Mouse (Mus musculus) G1E-ER4 (cell line): ENCODE data around the gene Psen1. TPM values are rescaled to one million over a fixed set of nuclear protein-coding genes. Genes with fewer than 3 reads are reported as not detected.

Source experiments
- GATA1 ChIP-seq: IDR thresholded peaks from one replicate; pipeline ENCODE4 v1.8.0; 2012; ENCODE audit warnings: low read length, inconsistent platforms
- polyA plus RNA-seq: library from polyadenylated mRNA; stranded (reverse); fragments of >175 nt; gene quantifications from 2 replicates; pipeline ENCODE4 v1.2.3, GENCODE M21; 2012

The Psen1 gene
- polyA plus RNA-seq, 1 experiment: 23.5 TPM

DNA sequence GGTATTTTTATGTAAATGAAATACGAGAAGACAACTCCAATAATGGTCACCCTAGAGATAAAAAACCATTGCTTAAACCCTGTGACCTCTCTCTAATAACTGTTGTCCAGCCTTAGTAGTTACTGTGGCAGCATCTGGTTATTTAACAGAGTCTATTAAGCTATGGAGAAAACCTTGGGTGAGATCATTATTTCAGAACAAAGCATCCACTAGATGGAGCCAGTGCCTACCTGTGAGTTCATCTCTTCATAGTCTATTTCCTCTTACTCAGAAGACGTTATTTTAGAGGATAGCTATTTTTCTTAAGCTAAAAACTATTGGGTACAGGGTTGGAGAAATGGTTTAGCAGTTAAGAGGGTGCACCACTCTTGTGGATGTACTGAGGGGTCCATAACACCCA lies 25.8 kb downstream of the Psen1 start:
- TF ChIP-seq GATA1: no peak

DNA sequence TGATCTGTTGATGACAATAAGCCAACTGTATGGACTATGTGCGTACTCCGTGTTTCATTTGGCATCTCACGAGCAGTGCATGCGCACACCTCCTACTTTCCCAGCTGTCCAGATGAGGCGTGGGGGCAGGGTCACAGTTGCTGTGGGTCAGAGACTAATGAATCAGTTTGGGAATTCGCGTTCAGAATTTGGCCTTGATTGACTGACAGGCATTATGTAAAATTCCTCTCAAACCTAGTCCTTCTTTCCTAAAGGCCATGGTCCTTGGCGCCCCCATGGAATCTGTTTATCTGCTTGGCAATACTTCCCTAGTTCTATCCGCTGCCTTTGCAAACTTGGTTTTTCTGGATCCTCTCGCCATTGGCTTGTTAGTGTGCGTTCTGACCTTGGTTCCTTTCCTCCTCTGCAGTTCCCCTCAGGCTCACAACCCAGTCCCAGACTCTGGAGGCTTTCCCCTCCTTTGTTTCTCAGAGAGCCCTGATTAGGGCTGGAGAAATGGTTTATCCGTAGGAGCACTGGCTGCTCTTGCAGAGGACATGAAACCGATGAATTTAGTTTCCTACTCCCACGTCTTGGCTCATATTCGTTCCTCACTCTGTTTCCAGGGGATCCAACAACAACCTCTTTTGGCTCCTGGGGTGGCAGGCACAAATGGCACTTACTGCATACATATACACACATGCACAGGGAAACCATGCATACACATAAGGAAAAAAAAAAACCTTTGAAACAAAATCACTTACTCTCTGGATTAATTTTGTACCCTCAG lies 28.6 kb downstream of the Psen1 start:
- TF ChIP-seq GATA1: no peak

DNA sequence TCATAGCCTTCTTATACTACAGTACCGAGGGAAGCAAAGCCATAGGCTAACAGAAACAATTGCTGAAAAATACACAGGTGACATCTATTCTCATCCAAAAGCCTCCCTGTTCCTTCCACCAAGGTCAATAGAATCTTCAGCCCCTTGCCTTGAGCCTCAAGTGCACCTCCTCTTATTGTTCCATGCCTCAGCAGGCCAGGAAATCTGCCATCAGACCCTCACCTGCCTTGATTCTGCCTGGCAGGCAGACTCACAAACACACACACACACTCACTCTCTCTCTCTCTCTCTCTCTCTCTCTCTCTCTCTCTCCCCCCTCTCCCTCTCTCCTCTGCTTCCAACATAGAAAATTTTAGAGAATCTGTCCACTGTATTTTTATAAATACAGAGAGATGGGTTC lies 31.5 kb downstream of the Psen1 start:
- TF ChIP-seq GATA1: no peak

DNA sequence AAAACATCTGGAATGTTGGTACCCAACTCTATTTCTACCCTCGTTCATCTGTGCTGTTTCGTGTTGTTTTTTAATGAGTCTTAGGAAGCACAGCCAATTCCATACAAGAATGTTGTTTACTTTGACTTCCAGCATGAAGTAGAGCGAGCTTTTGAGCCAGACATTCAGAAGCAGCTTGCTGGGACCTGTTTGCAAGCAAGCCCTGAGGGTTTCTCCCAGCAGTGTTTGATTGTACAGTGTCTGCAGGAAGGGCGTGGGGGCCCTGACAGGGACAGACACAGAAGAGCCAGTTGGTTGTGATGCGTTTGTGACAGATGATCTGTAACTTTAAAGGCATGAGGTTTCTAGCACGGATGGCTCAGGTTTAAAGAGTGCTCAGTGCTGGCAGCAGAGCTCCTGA lies 33.3 kb downstream of the Psen1 start:
- TF ChIP-seq GATA1: no peak

DNA sequence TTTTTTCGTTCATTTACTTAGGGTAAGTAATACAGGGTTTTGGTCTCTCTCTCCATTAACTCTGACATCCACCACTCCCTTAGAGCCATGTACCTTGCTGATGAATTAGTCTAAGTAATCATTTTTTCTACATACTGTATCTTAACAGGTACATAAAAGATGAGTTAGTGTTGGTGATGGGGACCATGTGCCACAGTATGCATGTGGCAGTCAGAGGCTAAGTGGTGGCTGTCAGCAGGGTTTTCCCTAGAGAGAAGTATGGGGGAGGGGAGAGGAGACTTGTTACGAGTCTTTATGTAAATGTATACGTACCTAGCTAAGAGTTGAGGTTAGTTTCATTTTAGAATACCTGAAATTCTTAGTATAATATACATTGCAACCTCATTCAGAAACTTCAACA lies 35.1 kb downstream of the Psen1 start:
- no peak for TF ChIP-seq GATA1

DNA sequence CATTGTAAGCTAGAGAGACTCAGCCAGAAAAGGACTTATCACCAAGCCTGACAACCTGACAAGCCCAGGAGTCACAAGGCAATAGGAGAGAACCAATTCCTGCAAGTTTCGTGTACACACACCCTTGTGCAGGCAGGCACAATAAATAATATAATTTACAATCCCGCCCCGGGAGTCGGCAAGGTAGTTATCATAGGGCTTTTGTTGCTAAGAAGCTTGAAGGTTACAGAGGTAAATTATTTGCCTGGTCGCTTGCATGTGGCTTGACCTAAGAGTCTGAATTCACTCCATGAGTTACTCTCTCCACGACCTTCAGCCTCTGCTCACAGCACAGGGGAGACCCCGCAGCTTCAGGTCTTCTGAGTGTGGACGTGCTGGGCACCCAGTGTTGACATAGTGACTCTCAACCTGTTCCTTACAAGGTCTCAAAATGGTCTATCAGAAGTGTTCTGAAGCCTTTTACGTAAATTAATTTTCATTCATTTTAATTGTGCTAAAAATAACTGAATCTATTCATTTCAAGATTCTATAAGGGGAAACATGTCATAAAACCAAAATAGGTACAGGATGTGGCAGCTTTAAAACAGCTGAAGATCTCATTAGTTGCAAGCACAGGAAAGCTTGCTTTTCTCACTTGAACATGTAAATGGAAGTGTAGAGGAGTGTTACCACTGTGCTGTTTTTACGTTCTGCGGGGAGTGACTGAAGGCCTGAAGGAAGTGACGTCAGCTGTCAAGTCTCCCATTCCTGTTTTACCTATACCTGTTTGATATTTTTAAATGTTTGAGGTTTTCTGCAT lies 38.8 kb downstream of the Psen1 start:
- TF ChIP-seq GATA1: no peak

DNA sequence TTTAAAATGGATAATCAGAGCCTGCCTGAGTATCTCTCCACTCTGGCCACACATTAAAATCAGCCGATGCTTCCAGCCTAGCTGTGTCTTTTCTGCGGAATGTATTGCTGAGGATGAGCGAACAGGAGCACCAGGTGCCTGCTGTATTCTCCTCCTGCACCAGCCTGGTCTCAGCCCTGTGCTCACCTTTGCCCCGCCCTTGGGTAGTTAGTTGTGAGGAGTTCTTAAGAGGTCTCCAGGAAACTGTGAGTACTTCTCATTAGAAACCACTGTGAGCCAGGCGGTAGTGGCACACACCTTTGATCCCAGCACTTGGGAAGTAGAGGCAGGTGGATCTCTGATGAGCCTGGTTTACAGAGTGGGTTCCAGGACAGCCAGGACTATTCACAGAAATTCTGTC lies 44.3 kb downstream of the Psen1 start:
- no peak for TF ChIP-seq GATA1

DNA sequence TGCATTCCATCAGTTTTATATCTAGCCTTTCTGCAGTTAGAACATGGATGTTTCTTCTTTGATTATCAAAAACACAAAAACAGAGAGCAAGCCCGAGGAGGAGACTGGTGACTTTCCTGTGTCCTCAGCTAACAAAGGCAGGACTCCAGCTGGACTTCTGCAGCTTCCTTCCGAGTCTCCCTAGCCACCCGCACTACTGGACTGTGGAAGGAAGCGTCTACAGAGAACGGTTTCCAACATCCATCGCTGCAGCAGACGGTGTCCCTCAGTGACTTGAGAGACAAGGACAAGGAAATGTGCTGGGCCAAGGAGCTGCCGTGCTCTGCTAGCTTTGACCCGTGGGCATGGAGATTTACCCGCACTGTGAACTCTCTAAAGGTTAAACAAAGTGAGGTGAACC lies 46.1 kb downstream of the Psen1 start:
- no peak for TF ChIP-seq GATA1

DNA sequence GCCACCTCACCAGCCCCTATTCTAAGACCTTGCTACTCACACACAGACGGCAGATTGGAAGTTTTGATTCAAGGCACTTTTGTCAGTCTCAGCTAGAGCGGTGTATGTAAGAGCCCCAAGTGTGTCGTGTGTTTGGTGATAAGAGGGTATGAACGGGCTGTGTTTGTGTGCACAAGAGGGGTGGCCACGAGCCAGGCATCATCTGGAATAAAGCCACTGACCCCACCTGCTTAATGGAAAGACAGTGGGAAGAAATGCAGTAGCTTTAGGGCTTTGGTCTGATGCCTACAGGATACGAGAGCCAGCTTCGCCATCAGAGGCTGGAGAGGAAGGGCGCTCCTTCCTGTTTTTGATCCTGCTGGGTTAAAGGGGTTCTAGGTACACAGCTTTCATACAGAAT lies 48.3 kb downstream of the Psen1 start:
- TF ChIP-seq GATA1: no peak

DNA sequence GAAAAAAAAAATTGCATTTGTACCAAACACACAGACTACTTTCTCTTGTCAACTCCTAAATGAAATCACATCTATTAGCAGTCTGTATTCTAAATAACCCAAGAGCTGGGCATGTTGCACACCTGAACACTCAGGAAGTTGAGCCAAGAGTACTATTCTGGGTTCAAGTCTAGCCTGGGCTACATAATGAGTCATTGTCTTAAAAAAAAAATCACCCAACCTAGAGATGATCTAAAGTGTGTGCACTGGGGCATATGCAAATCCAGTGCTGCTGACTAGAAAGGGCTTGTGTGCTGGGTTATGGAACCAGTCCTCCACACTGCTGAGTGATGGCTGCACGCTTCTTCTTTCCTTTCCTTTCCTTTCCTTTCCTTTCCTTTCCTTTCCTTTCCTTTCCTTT lies 50.7 kb downstream of the Psen1 start:
- TF ChIP-seq GATA1: no peak

DNA sequence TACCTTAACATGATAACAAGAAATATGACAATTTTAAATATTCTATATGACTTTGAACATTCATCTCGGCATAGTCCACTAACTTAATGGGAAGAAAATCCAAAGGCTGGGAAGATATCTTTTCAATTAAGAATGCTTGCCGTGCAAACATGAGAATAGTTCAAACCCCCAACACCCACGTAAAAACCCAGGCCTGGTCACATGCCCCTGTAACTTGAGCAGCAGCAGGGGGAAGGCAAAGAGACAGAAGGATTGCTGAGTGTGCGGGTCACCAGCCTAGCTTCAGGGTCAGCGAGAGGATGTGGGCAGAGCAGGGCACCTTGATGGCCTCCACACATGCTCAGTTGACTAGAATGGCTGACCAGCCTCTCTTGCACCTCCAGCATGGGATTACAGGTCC lies 53.8 kb downstream of the Psen1 start:
- TF ChIP-seq GATA1: no peak

DNA sequence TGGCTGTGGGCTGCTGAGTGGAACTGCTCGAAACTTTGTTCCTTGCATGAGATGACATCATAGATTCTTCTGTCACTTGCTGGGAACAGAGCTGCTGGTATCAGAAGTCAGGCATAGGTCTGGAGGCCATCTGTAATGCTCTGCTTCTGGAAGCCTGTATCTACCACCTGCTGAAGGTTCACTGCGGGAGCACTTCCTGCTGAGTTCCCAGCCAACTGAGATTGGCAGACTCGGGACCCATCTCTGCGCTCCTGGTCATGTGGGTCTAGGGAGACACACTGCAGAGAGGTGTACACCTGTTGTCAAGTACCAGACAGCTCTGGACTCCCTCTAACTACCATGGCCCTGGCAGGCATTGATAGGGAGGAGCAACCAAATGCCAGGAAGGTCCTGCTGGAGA lies 54.9 kb downstream of the Psen1 start:
- TF ChIP-seq GATA1: no peak

DNA sequence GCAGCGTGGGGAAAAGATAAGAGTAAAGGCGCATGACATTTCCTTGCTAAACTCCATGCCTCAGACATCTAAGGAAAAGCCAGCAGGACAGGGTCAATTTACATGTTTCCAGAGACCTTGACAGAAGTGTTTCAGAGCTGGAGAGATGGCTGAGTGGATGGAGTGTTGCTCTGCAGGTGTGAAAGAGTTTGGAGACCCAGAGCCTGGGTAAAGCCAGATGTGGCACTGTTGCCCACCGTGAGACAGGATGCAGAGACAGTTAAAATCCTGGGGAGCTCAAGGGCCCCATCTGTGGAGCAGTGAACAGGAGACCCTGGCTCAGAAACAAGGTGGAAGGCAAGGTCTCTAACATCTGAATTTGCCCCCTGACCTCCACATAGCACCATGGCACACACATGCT lies 55.8 kb downstream of the Psen1 start:
- no peak for TF ChIP-seq GATA1

DNA sequence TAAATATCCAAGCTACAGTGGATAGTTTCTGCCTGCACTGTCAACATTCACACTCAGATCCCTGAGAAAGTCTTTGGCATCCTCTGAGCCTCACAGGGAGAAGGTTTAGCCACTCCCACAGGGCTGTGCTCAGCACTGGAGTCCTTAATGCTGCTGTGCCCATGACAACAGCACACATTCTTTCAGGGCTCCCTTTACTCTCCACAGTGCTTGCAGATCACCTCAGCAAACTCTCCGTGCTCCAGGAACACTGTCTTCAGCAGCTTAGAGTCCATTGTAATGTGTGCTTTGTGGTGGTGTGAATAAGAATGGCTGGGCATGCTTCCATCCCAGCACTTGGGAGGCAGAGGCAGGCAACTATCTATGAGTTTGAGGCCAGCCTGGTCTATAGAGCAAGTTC lies 61.2 kb downstream of the Psen1 start:
- no peak for TF ChIP-seq GATA1

DNA sequence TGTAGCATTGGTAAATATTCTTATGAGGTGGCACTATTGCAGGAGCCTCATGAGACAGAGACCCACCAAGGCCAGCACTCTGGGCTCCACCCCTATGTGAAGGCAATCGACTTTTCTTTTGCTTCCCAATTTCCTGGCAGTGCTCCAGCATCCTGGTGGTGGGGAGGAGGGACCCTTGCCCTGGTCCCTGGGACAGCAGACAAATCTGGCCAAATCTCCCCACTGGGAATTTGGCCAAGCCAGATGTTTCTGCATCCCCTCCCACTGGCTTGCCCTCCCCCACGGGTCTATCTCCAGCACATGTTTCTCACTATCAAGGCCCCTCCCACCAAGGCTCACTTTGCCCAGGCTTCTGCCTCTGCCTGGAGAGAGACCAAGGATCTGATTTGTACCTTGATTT lies 64.5 kb downstream of the Psen1 start:
- TF ChIP-seq GATA1: no peak

DNA sequence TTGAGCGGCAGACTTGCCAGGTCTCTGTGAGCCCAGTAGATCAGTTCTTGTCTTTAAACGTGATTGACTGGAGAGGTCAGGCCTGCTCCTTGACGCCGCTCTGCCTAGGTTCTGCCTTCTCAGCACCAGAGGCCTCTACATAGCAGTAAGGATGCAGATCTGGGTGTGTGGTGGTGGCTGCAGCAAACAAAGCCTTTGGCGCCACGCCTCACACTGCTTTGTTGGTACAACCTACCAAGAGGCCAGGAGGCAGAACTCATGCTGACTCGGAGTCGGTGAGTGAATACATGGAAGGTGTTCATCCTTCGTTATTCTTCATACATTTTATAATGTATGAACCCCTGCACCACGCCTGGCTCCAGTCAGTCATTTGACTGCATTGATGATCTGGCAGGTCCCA lies 70.8 kb downstream of the Psen1 start:
- TF ChIP-seq GATA1: no peak

DNA sequence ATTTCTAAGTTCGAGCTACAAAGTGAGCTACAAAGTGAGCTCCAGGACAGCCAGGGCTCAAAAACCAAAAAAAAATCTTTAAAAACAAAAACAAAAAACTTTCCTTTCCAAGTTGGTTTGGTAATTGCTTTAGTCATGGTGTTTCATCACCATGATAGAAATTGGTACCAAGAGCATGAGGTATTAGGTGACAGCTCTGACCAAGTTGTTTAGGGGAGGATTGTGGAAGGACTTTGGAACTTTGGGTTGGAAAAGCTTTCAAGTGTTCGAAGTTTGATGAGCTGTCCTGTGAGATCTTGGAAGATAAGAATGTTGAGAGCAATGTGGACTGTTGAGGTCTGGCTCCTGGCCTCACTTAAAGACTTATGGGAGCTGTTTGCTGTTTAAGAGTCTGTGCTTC lies 72.2 kb downstream of the Psen1 start:
- no peak for TF ChIP-seq GATA1

DNA sequence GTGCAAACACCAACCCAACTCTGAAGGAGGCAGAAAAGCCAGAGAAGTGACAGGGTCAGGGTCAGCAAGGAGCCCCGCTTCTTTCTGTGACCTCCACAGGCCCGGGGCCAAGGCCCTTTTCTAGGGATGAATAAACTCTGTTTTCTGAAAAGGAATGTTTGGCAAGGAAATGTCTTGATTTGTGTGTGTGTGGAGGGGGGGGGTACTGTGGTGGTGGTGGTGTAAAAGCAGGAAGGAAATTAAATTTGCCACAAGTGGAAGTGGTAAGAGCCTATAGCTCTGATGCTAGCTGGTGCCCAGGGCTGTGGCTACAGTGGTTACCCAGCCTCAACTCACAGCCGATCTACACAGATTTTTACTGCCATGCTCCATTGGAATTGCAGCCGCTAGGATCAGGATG lies 74.8 kb downstream of the Psen1 start:
- no peak for TF ChIP-seq GATA1
